Mouse (Mus musculus) stomach, embryonic 14.5 days (tissue): ENCODE results near the gene Coro2b. TPM values are rescaled to one million over a fixed set of nuclear protein-coding genes. Genes with fewer than 3 reads are reported as not detected.

Experiments used
- ATAC-seq: fragments of 200-750 bp; cut with Nextera tagmentation; 2 replicates; pipeline ENCODE4 v1.8.0; 2017; ENCODE audit warnings: low read depth, moderate TSS enrichment; ENCODE audit not compliant: insufficient number of reproducible peaks, insufficient read depth, low FRiP score
- H3K27ac ChIP-seq: fragments of 300-500 bp; sonication (generic); 2 replicates; pipeline ENCODE4 v1.5.1; 2014; ENCODE audit warnings: mild to moderate bottlenecking, low read length, moderate library complexity, mixed read lengths
- H3K27me3 ChIP-seq: fragments of 300-500 bp; sonication (generic); 2 replicates; pipeline ENCODE4 v1.6.1; 2014; ENCODE audit warnings: low read length, control low read depth, mixed read lengths; ENCODE audit not compliant: control insufficient read depth, insufficient read depth
- H3K36me3 ChIP-seq: fragments of 300-500 bp; sonication (generic); 2 replicates; pipeline ENCODE4 v1.6.1; 2014; ENCODE audit warnings: mild to moderate bottlenecking, control low read depth, low read length, moderate library complexity, mixed read lengths; ENCODE audit not compliant: control insufficient read depth, insufficient read depth
- H3K4me1 ChIP-seq: fragments of 300-500 bp; sonication (generic); 2 replicates; pipeline ENCODE4 v1.6.1; 2014; ENCODE audit warnings: low read length, control low read depth, mixed read lengths; ENCODE audit not compliant: control insufficient read depth, insufficient read depth
- H3K4me2 ChIP-seq: fragments of 300-500 bp; sonication (generic); replicated peaks from 2 replicates; pipeline ENCODE4 v1.6.1; 2014; ENCODE audit warnings: low read depth, low read length, control low read depth
- H3K4me3 ChIP-seq: fragments of 300-500 bp; sonication (generic); 2 replicates; pipeline ENCODE4 v1.5.1; 2014; ENCODE audit warnings: low read depth, low read length, control low read depth
- H3K9ac ChIP-seq: fragments of 300-500 bp; sonication (generic); replicated peaks from 2 replicates; pipeline ENCODE4 v1.6.1; 2014; ENCODE audit warnings: low read depth, mild to moderate bottlenecking, control low read depth, low read length, moderate library complexity, mixed read lengths
- H3K9me3 ChIP-seq: fragments of 300-500 bp; sonication (generic); 2 replicates; pipeline ENCODE4 v1.6.1; 2016; ENCODE audit warnings: low read depth, low read length, control low read depth; ENCODE audit not compliant: control insufficient read depth
- whole genome bisulfite sequencing: fragments of 180-500 bp; shearing (Covaris S2); extraction: QIAGEN DNeasy Blood & Tissue Kit; methylation state at CpG from one replicate; pipeline ENCODE4 v1.1.7; 2014; 5-methylcytosine and 5-hydroxymethylcytosine counted together
- polyA plus RNA-seq: library from polyadenylated mRNA; unstranded; fragments of >200 nt; fragmentation: Nextera tagmentation; extraction: Ambion mirVana; gene quantifications from 2 replicates; pipeline ENCODE4 v1.2.1, GENCODE M21; 2014

Coro2b gene
- polyA plus RNA-seq, 1 experiment from 2014 or later = 13.0 TPM

DNA sequence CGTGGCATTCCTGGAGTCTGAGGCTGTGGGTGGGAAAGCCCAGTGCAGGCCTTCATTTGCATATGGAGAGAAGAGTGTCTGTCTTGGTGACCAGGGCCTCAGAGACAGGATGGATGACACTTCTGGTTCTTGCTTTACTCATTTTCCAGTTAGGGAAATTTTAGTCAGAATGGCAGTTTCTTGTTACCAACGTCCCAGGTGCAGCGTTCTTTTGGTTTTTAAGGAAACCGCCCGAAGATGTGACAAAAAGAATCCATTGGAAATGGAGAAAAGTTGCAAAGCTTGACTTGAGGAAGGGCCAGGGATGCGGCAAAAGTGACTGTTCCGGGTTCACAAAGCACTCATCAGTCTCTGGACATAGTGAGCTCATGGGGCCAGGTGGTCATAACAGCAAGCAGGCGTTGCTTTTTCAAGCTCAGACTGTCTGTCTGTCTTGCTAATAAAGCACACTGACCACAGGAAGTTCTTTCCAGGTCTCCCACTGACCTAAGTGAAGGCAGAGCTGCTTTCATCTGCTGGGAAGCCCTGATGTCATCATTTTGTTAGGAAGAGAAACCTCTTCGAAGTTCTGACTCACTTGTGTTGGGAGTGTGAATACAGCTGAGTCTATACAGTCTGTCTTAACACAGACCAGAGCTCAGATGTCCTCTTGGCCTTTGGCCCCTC, 164.2 kb downstream of the Coro2b start:
- Histone ChIP-seq H3K9me3 (no peaks in the 10 kb centered on the region), H3K27me3 (no peaks in the 10 kb centered on the region), H3K4me2 (no peak overlapping the region), H3K36me3 (peaks cover 41% of the 10 kb centered on the region), H3K4me3 (no peak overlapping the region), H3K27ac (no peak overlapping the region), H3K4me1 (peaks cover 50% of the 10 kb centered on the region), H3K9ac (no peak overlapping the region)
- 82% methylated on average over 9 of the region's 9 CpGs for WGBS
- ATAC-seq = no peak

GRCm38 (mm10) chr9:62371745-62372555, 164.9 kb downstream of the Coro2b start:
- Histone ChIP-seq H3K27ac (peak overlapping the region; percentile 15; the same call in 1 of the 2 replicates), H3K36me3 (peaks cover 33% of the 10 kb centered on the region), H3K4me3 (no peak overlapping the region), H3K4me2 (no peak overlapping the region), H3K9me3 (no peaks in the 10 kb centered on the region), H3K9ac (no peak overlapping the region), H3K4me1 (peaks cover 56% of the 10 kb centered on the region), H3K27me3 (no peaks in the 10 kb centered on the region)
- 52% methylated on average over 16 of the region's 16 CpGs for WGBS
- ATAC-seq = no peak

DNA sequence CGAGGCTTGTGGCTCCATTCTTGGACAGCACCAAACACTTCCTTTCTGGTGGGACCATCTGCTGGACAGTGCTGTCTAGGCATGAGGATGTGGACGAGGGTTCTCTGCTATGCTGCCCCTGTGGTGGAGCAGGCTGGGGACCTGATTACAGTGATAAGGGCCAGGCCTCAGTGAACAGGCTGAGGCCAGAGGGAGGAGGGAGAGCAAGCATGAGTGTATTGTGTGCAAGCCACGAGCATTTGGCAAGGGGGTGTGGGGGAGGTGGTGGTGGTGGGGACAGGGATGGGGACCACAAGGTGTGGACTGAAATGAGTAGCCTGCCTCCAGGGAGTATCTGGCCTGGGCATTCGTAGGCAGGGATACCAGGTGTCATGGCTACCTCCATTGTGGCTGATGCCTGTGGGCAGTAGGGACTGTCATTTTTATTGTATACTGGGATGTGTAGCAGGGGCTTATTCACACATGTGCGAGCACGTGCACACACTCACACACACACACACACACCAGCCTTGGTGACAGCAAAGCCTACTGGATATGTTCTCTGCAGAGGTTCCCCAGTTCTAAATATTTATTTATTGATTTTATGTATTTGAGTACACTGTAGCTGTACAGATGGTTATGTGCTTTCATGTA, 166.1 kb downstream of the Coro2b start:
- Histone ChIP-seq H3K9ac (no peak overlapping the region), H3K36me3 (peaks cover 23% of the 10 kb centered on the region), H3K4me1 (peaks cover 68% of the 10 kb centered on the region), H3K4me2 (no peak overlapping the region), H3K27ac (no peak overlapping the region), H3K27me3 (no peaks in the 10 kb centered on the region), H3K4me3 (no peak overlapping the region), H3K9me3 (no peaks in the 10 kb centered on the region)
- no peak for ATAC-seq
- WGBS = 64% methylated on average over 6 of the region's 6 CpGs

GRCm38 (mm10) chr9:62370186-62370585, 166.7 kb downstream of the Coro2b start:
- WGBS = 59% methylated on average over 9 of the region's 9 CpGs
- Histone ChIP-seq H3K4me2 (no peak overlapping the region), H3K9ac (no peak overlapping the region), H3K27me3 (no peaks in the 10 kb centered on the region), H3K36me3 (peaks cover 17% of the 10 kb centered on the region), H3K4me3 (no peak overlapping the region), H3K9me3 (no peaks in the 10 kb centered on the region), H3K27ac (no peak overlapping the region), H3K4me1 (peaks cover 72% of the 10 kb centered on the region)
- no peak for ATAC-seq

Other genes with a start within 250 kb of the Coro2b start
- 108 and 118 TPM in 2 replicates for gene Anp32a, start 195.8 kb downstream of the Coro2b start, polyA plus RNA-seq
- gene Itga11, start 140.8 kb upstream of the Coro2b start, polyA plus RNA-seq = 1.4 and 2.0 TPM in 2 replicates